Mouse (Mus musculus): ENCODE measurements at regions not wholly inside any gene's neighbourhood (a gene's known extent, or its start where the extent isn't known, plus 50 kb on each side); places are given as distances from the start of the nearest gene placed in this dataset.

- Histone ChIP-seq H3K9me3 (replicated peaks; ENCODE audit: insufficient read depth, low read length) (no peaks in the 10 kb centered on the region), H3K27me3 (ENCODE audit: control insufficient read depth in 1 of 2, insufficient read depth in 2 of 2, low read length in 2 of 2) (no peaks in the 10 kb centered on the region), H3K4me3 (ENCODE audit: control insufficient read depth in 1 of 2, insufficient read depth in 1 of 2, low read depth in 2 of 2, low read length in 2 of 2) (no peak overlapping the region), H3K27ac (ENCODE audit: control insufficient read depth, low read depth, low read length) (no peak overlapping the region), H3K4me1 (ENCODE audit: control insufficient read depth in 1 of 2, insufficient read depth in 2 of 2, low read length in 2 of 2) (no peaks in the 10 kb centered on the region), H3K79me2 (ENCODE audit: control insufficient read depth, insufficient read depth, low read length, poor library complexity) (no peaks in the 10 kb centered on the region), H3K36me3 (ENCODE audit: control insufficient read depth in 1 of 2, insufficient read depth in 2 of 2, low read length in 2 of 2) (no peaks in the 10 kb centered on the region), H3K9ac (ENCODE audit: control insufficient read depth, low read depth, low read length, poor library complexity, severe bottlenecking) (no peak overlapping the region)
- TF ChIP-seq BHLHE40 (IDR thresholded peaks at IDR 0.05; ENCODE audit: borderline replicate concordance, low read depth, low read length) (no peak), MEF2A (IDR thresholded peaks at IDR 0.05; ENCODE audit: extremely low read depth, insufficient replicate concordance, low read depth, low read length, poor library complexity, severe bottlenecking) (no peak)
- no peak for DNase-seq (ENCODE audit: low read depth, low spot score)
These were observed 380.3 kb upstream of the Tshz3 start for GRCm38 (mm10) chr7:36317466-36318212.

DNA sequence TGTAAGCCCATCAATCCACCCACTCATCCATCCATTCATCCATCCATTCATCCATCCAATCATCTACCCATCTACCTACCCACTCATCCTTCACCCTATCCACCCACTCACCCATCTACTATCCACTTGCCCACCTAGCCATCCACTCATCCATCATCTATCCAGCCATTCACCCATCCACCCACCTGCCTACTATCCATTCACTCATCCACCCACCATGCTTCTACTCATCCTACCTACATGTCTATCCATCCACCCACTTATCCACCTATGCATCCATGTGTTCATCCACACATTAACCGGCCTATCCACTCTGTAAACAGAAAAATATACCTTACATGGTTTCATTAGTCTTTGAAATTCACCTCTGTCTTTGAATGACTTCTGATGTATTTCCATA, 384.2 kb upstream of the Tshz3 start:
- Histone ChIP-seq H3K27me3 (ENCODE audit: control insufficient read depth in 1 of 2, insufficient read depth in 2 of 2, low read length in 2 of 2) (no peaks in the 10 kb centered on the region), H3K9me3 (replicated peaks; ENCODE audit: insufficient read depth, low read length) (no peaks in the 10 kb centered on the region)
- TF ChIP-seq USF1 (IDR thresholded peaks at IDR 0.05; ENCODE audit: low read depth, low read length) (no peak), GABPA (IDR thresholded peaks at IDR 0.05; ENCODE audit: low read depth, low read length) (no peak), POLR2AphosphoS5 (IDR thresholded peaks at IDR 0.05; ENCODE audit: borderline replicate concordance, low read depth, low read length) (no peak), NRF1 (IDR thresholded peaks at IDR 0.05; ENCODE audit: insufficient read depth, low read depth, low read length, poor library complexity, severe bottlenecking) (no peak), ELF1 (IDR thresholded peaks at IDR 0.05; ENCODE audit: low read depth, low read length) (no peak), MYC (IDR thresholded peaks at IDR 0.05; ENCODE audit: low read depth, low read length) (no peak), E2F4 (IDR thresholded peaks at IDR 0.05; ENCODE audit: borderline replicate concordance, low read depth, low read length) (no peak), KAT2A (conservative IDR thresholded peaks at IDR 0.05; ENCODE audit: low read depth, low read length) (no peak), ZC3H11A (IDR thresholded peaks at IDR 0.05; ENCODE audit: low read depth, low read length) (no peak), CHD1 (IDR thresholded peaks at IDR 0.05; ENCODE audit: low read depth, low read length) (no peak), MAX (IDR thresholded peaks at IDR 0.05; ENCODE audit: low read length) (no peak), POLR2AphosphoS2 (IDR thresholded peaks at IDR 0.05; ENCODE audit: low read length) (no peak)

More for the DNA sequence above, 384.2 kb upstream of the Tshz3 start:
- no peak for DNase-seq (ENCODE audit: low read depth, low spot score)
- H3K27ac ChIP-seq (ENCODE audit: control insufficient read depth, low read depth, low read length) = no peak overlapping the region
- H3K79me2 ChIP-seq (ENCODE audit: control insufficient read depth, insufficient read depth, low read length, poor library complexity) = no peaks in the 10 kb centered on the region
- H3K4me3 ChIP-seq (ENCODE audit: control insufficient read depth in 1 of 2, insufficient read depth in 1 of 2, low read depth in 2 of 2, low read length in 2 of 2) = no peak overlapping the region
- H3K4me1 ChIP-seq (ENCODE audit: control insufficient read depth in 1 of 2, insufficient read depth in 2 of 2, low read length in 2 of 2) = no peaks in the 10 kb centered on the region
- no peak overlapping the region for H3K9ac ChIP-seq (ENCODE audit: control insufficient read depth, low read depth, low read length, poor library complexity, severe bottlenecking)
- H3K36me3 ChIP-seq (ENCODE audit: control insufficient read depth in 1 of 2, insufficient read depth in 2 of 2, low read length in 2 of 2) = no peaks in the 10 kb centered on the region
